Mouse (Mus musculus): ENCODE results near the gene Atg9b. TPM values are rescaled to one million over a fixed set of nuclear protein-coding genes. Genes with fewer than 3 reads are reported as not detected.

Atg9b gene
- total RNA-seq (2014; rRNA removed), result 8.0 and 9.5 TPM in 2 replicates
- 3.4 and 5.1 TPM in 2 replicates for polyA plus RNA-seq (2015; fragmentation: Nextera tagmentation; extraction: Ambion mirVana)

DNA sequence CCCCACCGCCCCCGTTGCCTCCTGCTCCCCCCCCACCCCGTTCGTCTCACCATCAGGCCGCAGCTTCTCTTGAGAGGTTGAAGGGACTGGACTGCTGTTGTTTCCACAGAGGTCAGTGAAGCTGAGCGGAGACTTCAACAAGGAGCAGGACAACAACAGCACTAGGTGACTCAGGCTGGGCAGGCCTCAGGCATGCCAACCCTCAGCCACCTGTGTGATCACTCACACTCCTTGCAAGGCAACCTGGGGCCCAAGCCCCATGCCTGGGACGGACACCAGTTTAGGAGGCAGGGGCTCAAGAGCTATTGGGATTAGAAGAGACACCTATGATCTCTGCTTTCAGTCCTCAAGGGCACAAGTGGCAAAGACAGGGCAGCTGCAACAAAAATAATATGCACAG lies at the start of gene Atg9b:
Gene Atg9b (minus strand): TSS at position 280 of the 400 bp plus-strand sequence.
- no peak within 1 kb of the TSS for H3K27ac ChIP-seq (ENCODE audit: low read depth, low read length)
- H3K36me3 ChIP-seq (ENCODE audit: insufficient read depth), result no peaks in the 10 kb centered on the region
- H3K9ac ChIP-seq, result no peak within 1 kb of the TSS
- H3K9me3 ChIP-seq (ENCODE audit: low read length), result no peaks in the 10 kb centered on the region
- WGBS, result 87% methylated on average over 7 of the region's 7 CpGs
- H3K27me3 ChIP-seq (ENCODE audit: insufficient read depth, low read length), result 0 out of 2 replicates have a peak, but pooled peaks cover 7% of the 10 kb centered on the region
- DNase-seq, result no peak
- peaks cover 12% of the 10 kb centered on the region for H3K4me1 ChIP-seq (ENCODE audit: insufficient read depth)
- no peak within 1 kb of the TSS for H3K4me3 ChIP-seq (ENCODE audit: low read depth, low read length)
- no peak within 1 kb of the TSS for H3K4me2 ChIP-seq (ENCODE audit: low read depth)
- no peak for TF ChIP-seq CTCF (IDR thresholded peaks at IDR 0.05; ENCODE audit: low read depth)
- no peak for ATAC-seq

DNA sequence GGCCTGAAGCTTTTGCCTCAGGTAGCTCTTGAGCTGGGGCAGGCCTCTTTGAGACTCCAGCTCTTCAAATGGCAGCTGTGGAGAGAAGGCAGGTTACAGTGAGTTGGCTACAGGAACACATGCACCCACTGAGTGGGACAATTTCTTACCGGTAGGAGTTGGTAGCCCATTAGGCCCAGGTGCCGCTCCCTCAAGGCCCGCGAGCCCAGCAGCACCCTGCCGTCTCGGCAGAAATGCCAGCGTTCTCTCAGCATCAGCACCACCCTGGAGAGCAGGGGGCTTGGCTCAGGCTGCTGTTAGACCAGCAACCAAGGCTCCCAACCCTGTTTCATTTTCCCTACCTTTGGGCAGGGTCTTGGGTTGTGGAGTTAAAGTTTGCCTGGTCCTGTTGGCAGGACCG lies 49.2 kb upstream of the Atg9b start:
- no peaks in the 10 kb centered on the region for H3K9me3 ChIP-seq (ENCODE audit: low read length)
- H3K4me3 ChIP-seq (ENCODE audit: low read depth, low read length), result no peak overlapping the region
- no peaks in the 10 kb centered on the region; the same call in 1 of the 2 replicates for H3K4me1 ChIP-seq (ENCODE audit: insufficient read depth)
- no peak overlapping the region for H3K27ac ChIP-seq (ENCODE audit: low read depth, low read length)
- H3K27me3 ChIP-seq (ENCODE audit: insufficient read depth, low read length), result no peaks in the 10 kb centered on the region
- ATAC-seq (no peak), DNase-seq (no peak)
- WGBS, result 93% methylated on average over 8 of the region's 8 CpGs
- TF ChIP-seq CTCF (IDR thresholded peaks at IDR 0.05; ENCODE audit: low read depth), result no peak
- peaks cover 36% of the 10 kb centered on the region for H3K36me3 ChIP-seq (ENCODE audit: insufficient read depth)
- no peak overlapping the region for H3K4me2 ChIP-seq (ENCODE audit: low read depth)
- no peak overlapping the region for H3K9ac ChIP-seq

DNA sequence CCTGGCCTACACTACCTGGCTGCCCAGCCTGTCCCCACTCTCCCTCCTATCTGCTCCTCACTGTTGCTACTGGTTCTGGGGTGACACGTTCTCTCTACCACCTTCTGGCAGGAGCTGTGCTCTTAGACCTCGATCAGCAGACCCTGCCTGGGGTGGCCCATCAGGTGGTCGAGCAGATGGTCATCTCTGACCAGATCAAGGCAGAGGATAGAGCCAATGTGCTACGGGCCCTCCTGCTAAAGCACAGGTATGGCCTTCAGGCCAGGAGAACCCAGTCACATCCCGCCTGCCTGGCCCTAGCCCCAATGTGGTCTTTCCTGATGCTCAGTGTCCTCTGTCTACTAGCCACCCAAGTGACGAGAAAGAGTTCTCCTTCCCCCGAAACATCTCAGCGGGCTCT lies 42.0 kb upstream of the Atg9b start:
- DNase-seq, result no peak
- WGBS, result 88% methylated on average over 8 of the region's 8 CpGs
- Histone ChIP-seq H3K9me3 (ENCODE audit: low read length) (no peaks in the 10 kb centered on the region), H3K9ac (no peak overlapping the region), H3K4me1 (ENCODE audit: insufficient read depth) (no peaks in the 10 kb centered on the region), H3K36me3 (ENCODE audit: insufficient read depth) (peaks cover 35% of the 10 kb centered on the region), H3K27ac (ENCODE audit: low read depth, low read length) (no peak overlapping the region), H3K27me3 (ENCODE audit: insufficient read depth, low read length) (no peaks in the 10 kb centered on the region), H3K4me3 (ENCODE audit: low read depth, low read length) (no peak overlapping the region), H3K4me2 (ENCODE audit: low read depth) (no peak overlapping the region)
- ATAC-seq, result no peak
- no peak for TF ChIP-seq CTCF (IDR thresholded peaks at IDR 0.05; ENCODE audit: low read depth)

DNA sequence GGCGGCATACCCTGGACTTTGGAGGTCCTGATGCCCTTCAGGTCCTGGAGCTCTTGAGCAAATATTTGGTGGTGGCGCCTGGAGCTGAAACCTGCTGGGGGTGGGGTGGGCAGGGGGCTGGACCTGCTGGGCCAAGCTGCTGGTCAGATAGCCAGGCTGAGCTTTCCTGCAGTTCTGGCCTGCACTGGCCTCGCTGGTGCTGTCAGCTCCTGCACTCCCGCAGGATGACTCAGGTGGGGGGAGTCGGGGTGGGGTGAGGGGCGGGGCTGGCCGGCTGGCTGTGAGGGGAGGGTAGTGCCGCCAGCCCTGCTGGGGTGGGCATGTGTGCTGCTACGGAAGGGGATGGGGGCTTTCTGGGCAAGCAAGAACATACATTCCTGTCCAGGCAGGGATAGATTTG lies 36.7 kb upstream of the Atg9b start:
- ATAC-seq (no peak), DNase-seq (no peak)
- Histone ChIP-seq H3K9ac (no peak overlapping the region), H3K36me3 (ENCODE audit: insufficient read depth) (peaks cover 22% of the 10 kb centered on the region), H3K4me1 (ENCODE audit: insufficient read depth) (peaks cover 7% of the 10 kb centered on the region; the same call in 1 of the 2 replicates), H3K4me2 (ENCODE audit: low read depth) (no peak overlapping the region), H3K9me3 (ENCODE audit: low read length) (no peaks in the 10 kb centered on the region), H3K27ac (ENCODE audit: low read depth, low read length) (no peak overlapping the region), H3K4me3 (ENCODE audit: low read depth, low read length) (no peak overlapping the region), H3K27me3 (ENCODE audit: insufficient read depth, low read length) (peaks cover 5% of the 10 kb centered on the region; the same call in 1 of the 2 replicates)
- no peak for TF ChIP-seq CTCF (IDR thresholded peaks at IDR 0.05; ENCODE audit: low read depth)
- 16% methylated on average over 9 of the region's 9 CpGs for WGBS

DNA sequence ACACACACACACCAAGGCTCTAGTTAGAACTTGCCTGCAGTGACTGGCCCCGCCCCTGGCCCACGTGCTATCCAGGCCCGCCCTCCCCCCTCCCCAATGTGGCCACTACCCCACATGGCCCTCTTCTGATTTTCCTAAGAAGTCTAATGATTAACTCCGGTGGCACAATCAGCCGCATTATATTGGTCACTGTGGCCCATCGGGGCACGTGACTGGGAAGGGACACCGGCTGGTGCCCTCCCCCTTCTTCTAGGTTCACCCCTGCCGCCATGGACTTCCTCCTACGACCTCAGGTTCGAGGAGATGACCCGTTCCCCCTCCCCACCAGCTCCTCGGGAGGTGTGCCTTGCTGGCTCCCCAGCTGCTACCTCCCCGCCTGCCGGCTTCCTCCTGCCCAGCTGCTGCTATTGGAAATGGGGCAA lies 36.0 kb upstream of the Atg9b start:
- no peak for TF ChIP-seq CTCF (IDR thresholded peaks at IDR 0.05; ENCODE audit: low read depth)
- 12% methylated on average over 13 of the region's 15 CpGs for WGBS
- ATAC-seq (no peak), DNase-seq (no peak)
- Histone ChIP-seq H3K27ac (ENCODE audit: low read depth, low read length) (no peak overlapping the region), H3K27me3 (ENCODE audit: insufficient read depth, low read length) (peaks cover 5% of the 10 kb centered on the region; the same call in 1 of the 2 replicates), H3K36me3 (ENCODE audit: insufficient read depth) (peaks cover 22% of the 10 kb centered on the region), H3K9ac (no peak overlapping the region), H3K4me3 (ENCODE audit: low read depth, low read length) (no peak overlapping the region), H3K4me1 (ENCODE audit: insufficient read depth) (peaks cover 7% of the 10 kb centered on the region; the same call in 1 of the 2 replicates), H3K4me2 (ENCODE audit: low read depth) (no peak overlapping the region), H3K9me3 (ENCODE audit: low read length) (no peaks in the 10 kb centered on the region)

DNA sequence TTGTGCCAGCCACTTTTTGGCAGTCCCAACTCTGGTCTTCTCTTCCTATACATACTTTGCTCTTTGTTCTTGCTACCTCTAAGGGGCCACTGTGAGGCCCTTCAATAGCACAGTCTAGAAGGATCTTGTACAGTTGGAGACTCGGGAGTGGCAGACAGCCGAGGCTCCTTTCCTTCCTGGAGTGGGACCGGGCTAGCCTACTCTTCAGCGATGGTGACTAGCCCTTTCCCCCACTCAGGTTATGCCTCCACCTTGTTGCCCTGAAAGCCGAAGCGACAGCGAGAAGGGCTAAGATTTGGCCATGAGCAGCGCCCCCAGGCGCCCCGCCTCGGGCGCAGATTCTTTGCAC lies 35.3 kb upstream of the Atg9b start:
- Histone ChIP-seq H3K9ac (no peak overlapping the region), H3K36me3 (ENCODE audit: insufficient read depth) (peaks cover 17% of the 10 kb centered on the region), H3K27me3 (ENCODE audit: insufficient read depth, low read length) (peaks cover 5% of the 10 kb centered on the region; the same call in 1 of the 2 replicates), H3K4me1 (ENCODE audit: insufficient read depth) (peaks cover 14% of the 10 kb centered on the region; the same call in 1 of the 2 replicates), H3K4me3 (ENCODE audit: low read depth, low read length) (no peak overlapping the region), H3K9me3 (ENCODE audit: low read length) (no peaks in the 10 kb centered on the region), H3K27ac (ENCODE audit: low read depth, low read length) (no peak overlapping the region; the same call in 1 of the 2 replicates), H3K4me2 (ENCODE audit: low read depth) (no peak overlapping the region)
- no peak for ATAC-seq
- 25% methylated on average over 12 of the region's 12 CpGs for WGBS
- DNase-seq, result no peak
- TF ChIP-seq CTCF (IDR thresholded peaks at IDR 0.05; ENCODE audit: low read depth), result no peak

DNA sequence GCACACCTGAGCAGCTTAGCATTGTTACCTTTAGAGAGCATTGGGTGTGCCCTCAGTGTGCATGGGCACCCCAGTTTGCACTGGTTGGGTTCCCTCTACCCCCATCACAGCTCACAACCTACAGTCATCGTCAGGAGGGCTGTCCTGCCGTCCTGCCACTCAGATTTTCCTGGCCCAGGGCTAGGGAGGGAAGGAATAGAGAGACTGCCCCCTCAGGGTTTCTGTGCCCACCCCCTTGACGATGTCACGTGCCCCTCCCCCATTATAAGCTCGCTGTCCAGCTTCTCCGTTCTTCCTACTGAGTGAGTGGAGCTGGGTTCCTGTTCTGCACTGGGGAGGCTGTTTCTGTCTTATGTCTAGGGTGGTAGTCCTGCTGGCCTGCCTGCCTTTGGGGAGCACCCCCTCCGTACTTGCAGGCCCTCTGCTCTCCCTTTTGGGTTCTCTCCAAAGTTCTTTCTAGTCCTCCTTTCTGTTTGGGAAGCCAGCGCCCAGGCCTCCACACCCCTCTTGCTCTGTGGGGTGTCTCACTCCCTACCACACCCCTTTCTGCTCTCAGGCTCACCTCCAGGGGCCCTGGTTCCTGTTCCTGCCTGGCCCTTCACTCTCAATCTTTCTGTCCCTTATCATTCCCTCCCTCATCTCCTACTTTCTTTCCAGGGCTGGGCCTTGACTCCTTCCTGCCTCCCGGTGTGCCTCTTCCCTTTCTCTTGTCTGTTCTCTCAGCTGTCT lies 34.8 kb upstream of the Atg9b start:
- no peak for DNase-seq
- Histone ChIP-seq H3K9me3 (ENCODE audit: low read length) (no peaks in the 10 kb centered on the region), H3K27ac (ENCODE audit: low read depth, low read length) (no peak overlapping the region; the same call in 1 of the 2 replicates), H3K9ac (no peak overlapping the region), H3K4me1 (ENCODE audit: insufficient read depth) (peaks cover 14% of the 10 kb centered on the region; the same call in 1 of the 2 replicates), H3K4me3 (ENCODE audit: low read depth, low read length) (no peak overlapping the region), H3K27me3 (ENCODE audit: insufficient read depth, low read length) (peaks cover 5% of the 10 kb centered on the region; the same call in 1 of the 2 replicates), H3K36me3 (ENCODE audit: insufficient read depth) (peaks cover 12% of the 10 kb centered on the region), H3K4me2 (ENCODE audit: low read depth) (no peak overlapping the region)
- 18% methylated on average over 9 of the region's 9 CpGs for WGBS
- no peak for ATAC-seq
- TF ChIP-seq CTCF (IDR thresholded peaks at IDR 0.05; ENCODE audit: low read depth), result no peak

Measured in forebrain, postnatal 0 days (tissue).